Mouse (Mus musculus) cerebellum, adult (tissue): Measurements from ENCODE around the gene Ankrd9.

Experiments used
- ATAC-seq: cut with Nextera tagmentation; 2 replicates; pipeline ENCODE4 v1.9.2; 2017; ENCODE audit warnings: mild to moderate bottlenecking, moderate library complexity, mixed read lengths; ENCODE audit not compliant: insufficient number of reproducible peaks, low FRiP score, low TSS enrichment

The Ankrd9 gene

GRCm38 (mm10) chr12:110991361-110992127 is 12.7 kb upstream of the Ankrd9 start:
- ATAC-seq, result peak; percentile 41; the same call in 1 of the 2 replicates

- no peak for ATAC-seq
Observed at GRCm38 (mm10) chr12:110990500-110990899, 11.7 kb upstream of the Ankrd9 start.

- ATAC-seq, result no peak
Observed at GRCm38 (mm10) chr12:110989409-110989808, 10.6 kb upstream of the Ankrd9 start.

- no peak for ATAC-seq
Observed at GRCm38 (mm10) chr12:110986536-110987425, 7.9 kb upstream of the Ankrd9 start.

GRCm38 (mm10) chr12:110985141-110985540 is 6.3 kb upstream of the Ankrd9 start:
- ATAC-seq, result no peak

- no peak for ATAC-seq
Observed at GRCm38 (mm10) chr12:110984598-110984997, 5.8 kb upstream of the Ankrd9 start.

- ATAC-seq, result no peak
Observed at GRCm38 (mm10) chr12:110983714-110984113, 4.9 kb upstream of the Ankrd9 start.

- no peak for ATAC-seq
Observed at GRCm38 (mm10) chr12:110983083-110983482, 4.2 kb upstream of the Ankrd9 start.

GRCm38 (mm10) chr12:110981736-110982135 is 2.9 kb upstream of the Ankrd9 start:
- ATAC-seq, result no peak

- no peak for ATAC-seq
Observed at GRCm38 (mm10) chr12:110979808-110980207, 968 bp upstream of the Ankrd9 start.

GRCm38 (mm10) chr12:110977896-110978606 is 789 bp downstream of the Ankrd9 start:
- 0 out of 2 replicates have a peak, but pooled peaks have one; percentile 14 for ATAC-seq

GRCm38 (mm10) chr12:110977345-110977733 is 1.5 kb downstream of the Ankrd9 start:
- ATAC-seq, result no peak

GRCm38 (mm10) chr12:110976589-110977344 is 2.1 kb downstream of the Ankrd9 start:
- ATAC-seq, result no peak

- no peak for ATAC-seq
Observed at GRCm38 (mm10) chr12:110975838-110976468, 2.9 kb downstream of the Ankrd9 start.

- ATAC-seq, result no peak
Observed at GRCm38 (mm10) chr12:110975385-110975784, 3.5 kb downstream of the Ankrd9 start.

- ATAC-seq, result no peak
Observed at GRCm38 (mm10) chr12:110974726-110975125, 4.1 kb downstream of the Ankrd9 start.

- no peak for ATAC-seq
Observed at GRCm38 (mm10) chr12:110974295-110974694, 4.5 kb downstream of the Ankrd9 start.

GRCm38 (mm10) chr12:110973829-110974228 is 5.0 kb downstream of the Ankrd9 start:
- ATAC-seq, result no peak

GRCm38 (mm10) chr12:110971972-110972371 is 6.9 kb downstream of the Ankrd9 start:
- no peak for ATAC-seq
